Mouse (Mus musculus) ES-E14 (cell line): ENCODE results near the gene Ap2b1.

Experiments used
- CHD2 ChIP-seq: IDR thresholded peaks from 2 replicates; pipeline ENCODE4 v1.6.1; 2014; ENCODE audit warnings: mild to moderate bottlenecking, low read depth, low read length, inconsistent platforms
- HCFC1 ChIP-seq: IDR thresholded peaks from 2 replicates; pipeline ENCODE4 v1.6.1; 2012; ENCODE audit warnings: low read length, inconsistent platforms, borderline replicate concordance; ENCODE audit not compliant: insufficient read depth
- MAFK ChIP-seq: IDR thresholded peaks from 2 replicates; pipeline ENCODE4 v1.6.1; 2014; ENCODE audit warnings: mild to moderate bottlenecking, low read depth, low read length, inconsistent platforms; ENCODE audit not compliant: insufficient read depth
- ZC3H11A ChIP-seq: IDR thresholded peaks from 2 replicates; pipeline ENCODE4 v1.6.1; 2012; ENCODE audit warnings: low read depth, mild to moderate bottlenecking, inconsistent platforms, low read length, borderline replicate concordance
- ZNF384 ChIP-seq: IDR thresholded peaks from 2 replicates; pipeline ENCODE4 v1.6.1; 2012; ENCODE audit warnings: low read depth, low read length, inconsistent platforms

DNA sequence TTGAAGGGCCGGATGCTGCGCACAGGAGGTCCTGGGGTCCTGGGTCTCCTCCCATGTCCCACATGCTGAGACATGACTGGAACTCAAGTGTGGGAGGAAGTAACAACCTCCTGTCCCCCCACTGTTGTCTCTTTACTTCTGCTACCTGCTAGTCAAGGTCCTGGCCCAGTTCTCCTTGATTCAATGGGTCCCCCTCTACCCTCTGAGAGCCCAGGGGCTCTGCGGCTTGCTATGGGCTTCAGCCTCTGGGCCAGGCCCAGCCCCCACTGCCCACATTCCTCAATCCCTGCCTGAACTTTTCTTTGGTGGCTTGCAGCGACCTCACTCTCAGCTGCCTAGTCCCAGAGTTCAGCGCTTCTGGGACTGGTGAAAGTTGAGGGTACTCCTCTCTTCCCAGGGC lies 130.5 kb downstream of the Ap2b1 start, which contains the start of gene Gas2l2:
- no peak for TF ChIP-seq CHD2
- no peak for TF ChIP-seq HCFC1
- no peak for TF ChIP-seq ZC3H11A
- no peak for TF ChIP-seq ZNF384
- TF ChIP-seq MAFK, result no peak
